Mouse (Mus musculus) hindbrain, embryonic 11.5 days (tissue): ENCODE results near the gene Tbc1d2. TPM values are rescaled to one million over a fixed set of nuclear protein-coding genes. Genes with fewer than 3 reads are reported as not detected.
A peak's percentile ranks its signal among the peaks of the same experiment; 100 is the strongest.

ENCODE experiments used
- ATAC-seq: fragments of 200-750 bp; cut with Nextera tagmentation; 2 replicates; pipeline ENCODE4 v1.8.0; 2017; ENCODE audit warnings: mild to moderate bottlenecking, moderate TSS enrichment, moderate library complexity; ENCODE audit not compliant: low FRiP score
- DNase-seq: peaks from one replicate; pipeline ENCODE4 v3.0.0-alpha.2; 2015; ENCODE audit warnings: low spot score
- H3K27ac ChIP-seq: fragments of 300-500 bp; sonication (generic); 2 replicates; pipeline ENCODE4 v1.5.1; 2014; ENCODE audit warnings: mild to moderate bottlenecking, low read depth, low read length
- H3K27me3 ChIP-seq: fragments of 300-500 bp; sonication (generic); 2 replicates; pipeline ENCODE4 v1.6.1; 2014; ENCODE audit warnings: mild to moderate bottlenecking, low read length, moderate library complexity, mixed read lengths; ENCODE audit not compliant: control insufficient read depth, insufficient read depth
- H3K36me3 ChIP-seq: fragments of 300-500 bp; sonication (generic); 2 replicates; pipeline ENCODE4 v1.6.1; 2014; ENCODE audit warnings: mild to moderate bottlenecking, low read length, moderate library complexity, mixed read lengths; ENCODE audit not compliant: control insufficient read depth, insufficient read depth
- H3K4me1 ChIP-seq: fragments of 300-500 bp; sonication (generic); replicated peaks from 2 replicates; pipeline ENCODE4 v1.6.1; 2014; ENCODE audit warnings: low read length, mixed read lengths; ENCODE audit not compliant: control insufficient read depth, insufficient read depth
- H3K4me2 ChIP-seq: fragments of 300-500 bp; sonication (generic); replicated peaks from 2 replicates; pipeline ENCODE4 v1.6.1; 2014; ENCODE audit warnings: mild to moderate bottlenecking, low read depth, low read length
- H3K4me3 ChIP-seq: fragments of 300-500 bp; sonication (generic); 2 replicates; pipeline ENCODE4 v1.5.1; 2014; ENCODE audit warnings: low read depth, low read length
- H3K9ac ChIP-seq: fragments of 300-500 bp; sonication (generic); 2 replicates; pipeline ENCODE4 v1.6.1; 2014; ENCODE audit warnings: low read depth, low read length
- H3K9me3 ChIP-seq: fragments of 300-500 bp; sonication (generic); 2 replicates; pipeline ENCODE4 v1.6.1; 2016; ENCODE audit warnings: low read length; ENCODE audit not compliant: control insufficient read depth
- WGBS: fragments of 180-500 bp; shearing (Covaris S2); extraction: QIAGEN DNeasy Blood & Tissue Kit; methylation state at CpG from one replicate; pipeline ENCODE4 v1.1.7; 2014; 5-methylcytosine and 5-hydroxymethylcytosine counted together
- polyA plus RNA-seq: library from polyadenylated mRNA; unstranded; fragments of >200 nt; fragmentation: Nextera tagmentation; extraction: Ambion mirVana; gene quantifications from 2 replicates; pipeline ENCODE4 v1.2.1, GENCODE M21; 2014

The Tbc1d2 gene
- polyA plus RNA-seq, 1 experiment from 2014 or later: 1.0 TPM

DNA sequence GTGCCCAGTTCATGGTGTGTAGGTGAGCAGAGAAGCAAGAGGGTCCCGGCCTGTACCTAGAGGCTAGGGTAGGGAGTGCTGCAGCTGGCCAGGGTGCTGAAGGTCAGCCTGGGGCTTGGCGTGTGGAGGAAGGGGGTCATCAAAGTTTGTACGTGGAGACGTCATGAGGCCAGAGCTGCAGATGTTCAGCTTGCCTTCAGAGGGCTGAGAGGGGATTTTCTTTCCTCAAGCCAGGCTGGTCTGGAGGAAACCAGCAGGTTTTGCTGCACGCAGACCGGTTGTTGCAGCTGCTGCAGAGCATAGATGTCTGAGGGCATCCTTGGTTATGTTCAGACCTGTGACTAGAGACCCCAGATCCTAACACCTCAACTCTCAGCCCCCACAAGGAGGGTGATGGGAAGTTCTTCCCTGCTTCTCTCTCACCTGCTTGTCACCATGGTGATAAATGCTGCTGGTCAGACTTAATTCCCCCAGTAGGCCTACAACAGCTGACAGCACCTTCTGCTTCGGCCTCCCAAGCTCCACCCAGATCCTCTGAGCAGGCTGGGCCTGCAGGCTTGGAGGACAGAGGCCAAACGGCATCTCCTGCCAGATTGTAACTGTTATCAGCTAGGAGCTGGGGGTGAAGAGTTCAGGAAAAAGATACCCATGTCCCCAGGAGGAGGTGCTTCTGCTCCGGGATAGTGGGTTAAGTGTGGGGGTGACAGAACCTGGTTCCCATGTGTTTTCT, 75.8 kb downstream of the Tbc1d2 start:
- H3K36me3 ChIP-seq: no peaks in the 10 kb centered on the region
- 64% methylated on average over 9 of the region's 9 CpGs for WGBS
- no peak overlapping the region for H3K4me3 ChIP-seq
- no peaks in the 10 kb centered on the region for H3K27me3 ChIP-seq
- no peaks in the 10 kb centered on the region for H3K9me3 ChIP-seq
- no peak for ATAC-seq
- no peak overlapping the region for H3K9ac ChIP-seq
- H3K27ac ChIP-seq: no peak overlapping the region
- DNase-seq: no peak
- no peaks in the 10 kb centered on the region for H3K4me1 ChIP-seq
- no peak overlapping the region for H3K4me2 ChIP-seq

DNA sequence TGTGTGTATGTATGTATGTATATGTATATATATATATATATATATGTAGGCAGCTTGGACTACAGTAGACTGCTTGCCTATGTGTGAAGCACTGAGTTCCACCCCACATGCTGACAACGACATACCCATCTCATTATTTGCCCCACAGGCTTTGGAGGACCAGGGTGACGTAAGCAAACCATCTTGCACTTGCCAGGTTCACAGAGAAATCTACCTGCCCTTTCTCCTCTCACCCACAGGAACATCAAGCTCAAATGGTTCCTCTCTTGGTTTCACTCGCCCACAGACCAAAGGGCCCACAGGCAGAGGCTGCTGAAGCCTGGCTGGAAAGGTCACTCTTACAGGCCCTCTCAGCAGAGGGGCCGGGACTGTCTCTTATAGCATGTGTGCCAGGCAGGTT, 77.4 kb downstream of the Tbc1d2 start:
- ATAC-seq (no peak), DNase-seq (no peak)
- Histone ChIP-seq H3K36me3 (no peaks in the 10 kb centered on the region), H3K27me3 (no peaks in the 10 kb centered on the region), H3K4me3 (no peak overlapping the region), H3K27ac (no peak overlapping the region), H3K9ac (no peak overlapping the region), H3K4me1 (no peaks in the 10 kb centered on the region), H3K9me3 (no peaks in the 10 kb centered on the region), H3K4me2 (no peak overlapping the region)
- 84% methylated on average over 4 of the region's 4 CpGs for WGBS

DNA sequence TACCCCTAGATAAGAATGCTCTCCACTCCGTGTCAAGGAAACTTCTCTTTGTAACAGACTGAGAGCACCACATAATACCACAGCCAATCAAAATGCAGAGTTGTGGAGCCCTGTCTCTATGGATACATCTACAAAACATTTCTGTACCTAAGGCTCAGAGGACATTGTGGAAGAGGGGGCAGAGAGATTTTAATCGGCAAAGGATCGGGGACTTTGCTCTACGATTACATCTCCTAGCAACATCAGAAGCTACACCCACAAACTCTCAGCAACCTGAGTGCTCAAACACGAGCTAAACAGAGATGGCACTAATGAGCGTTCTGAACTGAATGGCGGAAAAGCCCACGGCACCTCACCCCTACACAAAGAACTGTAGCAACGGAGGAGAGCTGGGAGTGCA, 78.3 kb downstream of the Tbc1d2 start:
- DNase-seq (no peak), ATAC-seq (no peak)
- Histone ChIP-seq H3K27ac (no peak overlapping the region), H3K9ac (no peak overlapping the region), H3K9me3 (no peaks in the 10 kb centered on the region), H3K27me3 (no peaks in the 10 kb centered on the region), H3K4me1 (no peaks in the 10 kb centered on the region), H3K36me3 (no peaks in the 10 kb centered on the region), H3K4me3 (no peak overlapping the region), H3K4me2 (no peak overlapping the region)
- WGBS: 88% methylated on average over 9 of the region's 9 CpGs

- Histone ChIP-seq H3K9ac (no peak overlapping the region), H3K4me2 (no peak overlapping the region), H3K36me3 (no peaks in the 10 kb centered on the region), H3K4me3 (no peak overlapping the region), H3K9me3 (no peaks in the 10 kb centered on the region), H3K27ac (no peak overlapping the region), H3K4me1 (no peaks in the 10 kb centered on the region), H3K27me3 (no peaks in the 10 kb centered on the region)
- 44% methylated on average over 5 of the region's 5 CpGs for WGBS
- no peak for ATAC-seq
- DNase-seq: peak; percentile 38
These were observed 80.3 kb downstream of the Tbc1d2 start for GRCm38 (mm10) chr4:46569671-46570070.

- no peak overlapping the region for H3K4me3 ChIP-seq
- H3K27ac ChIP-seq: no peak overlapping the region
- H3K9me3 ChIP-seq: no peaks in the 10 kb centered on the region
- H3K9ac ChIP-seq: no peak overlapping the region
- WGBS: 89% methylated on average over 8 of the region's 8 CpGs
- H3K27me3 ChIP-seq: no peaks in the 10 kb centered on the region
- DNase-seq: no peak
- ATAC-seq: no peak
- no peaks in the 10 kb centered on the region for H3K36me3 ChIP-seq
- H3K4me1 ChIP-seq: no peaks in the 10 kb centered on the region
- no peak overlapping the region for H3K4me2 ChIP-seq
These were observed 81.8 kb downstream of the Tbc1d2 start for GRCm38 (mm10) chr4:46568169-46568568.

GRCm38 (mm10) chr4:46566931-46567671, 82.9 kb downstream of the Tbc1d2 start:
- H3K9me3 ChIP-seq: no peaks in the 10 kb centered on the region
- H3K27ac ChIP-seq: no peak overlapping the region
- ATAC-seq: no peak
- H3K4me3 ChIP-seq: no peak overlapping the region
- DNase-seq: no peak
- no peaks in the 10 kb centered on the region for H3K27me3 ChIP-seq
- WGBS: 85% methylated on average over 8 of the region's 8 CpGs
- no peak overlapping the region for H3K9ac ChIP-seq
- no peak overlapping the region for H3K4me2 ChIP-seq
- no peaks in the 10 kb centered on the region for H3K36me3 ChIP-seq
- H3K4me1 ChIP-seq: no peaks in the 10 kb centered on the region

GRCm38 (mm10) chr4:46565393-46565955, 84.5 kb downstream of the Tbc1d2 start:
- ATAC-seq: no peak
- Histone ChIP-seq H3K27ac (no peak overlapping the region), H3K9ac (no peak overlapping the region), H3K4me1 (no peaks in the 10 kb centered on the region), H3K36me3 (no peaks in the 10 kb centered on the region), H3K4me2 (no peak overlapping the region), H3K9me3 (no peaks in the 10 kb centered on the region), H3K27me3 (no peaks in the 10 kb centered on the region), H3K4me3 (no peak overlapping the region)
- DNase-seq: no peak
- 95% methylated on average over 4 of the region's 4 CpGs for WGBS

- Histone ChIP-seq H3K27me3 (no peaks in the 10 kb centered on the region), H3K4me2 (no peak overlapping the region), H3K4me3 (no peak overlapping the region), H3K27ac (no peak overlapping the region), H3K36me3 (no peaks in the 10 kb centered on the region), H3K9ac (no peak overlapping the region), H3K4me1 (no peaks in the 10 kb centered on the region), H3K9me3 (no peaks in the 10 kb centered on the region)
- 89% methylated on average over 4 of the region's 4 CpGs for WGBS
- ATAC-seq: no peak
- no peak for DNase-seq
These were observed 85.8 kb downstream of the Tbc1d2 start for GRCm38 (mm10) chr4:46564247-46564646.

GRCm38 (mm10) chr4:46563847-46564246, 86.2 kb downstream of the Tbc1d2 start:
- Histone ChIP-seq H3K9me3 (no peaks in the 10 kb centered on the region), H3K27ac (no peak overlapping the region), H3K4me1 (no peaks in the 10 kb centered on the region), H3K36me3 (no peaks in the 10 kb centered on the region), H3K9ac (no peak overlapping the region), H3K27me3 (no peaks in the 10 kb centered on the region), H3K4me3 (no peak overlapping the region), H3K4me2 (no peak overlapping the region)
- WGBS: 70% methylated on average over 10 of the region's 10 CpGs
- DNase-seq (no peak), ATAC-seq (no peak)
